In the genomic region with DNA sequence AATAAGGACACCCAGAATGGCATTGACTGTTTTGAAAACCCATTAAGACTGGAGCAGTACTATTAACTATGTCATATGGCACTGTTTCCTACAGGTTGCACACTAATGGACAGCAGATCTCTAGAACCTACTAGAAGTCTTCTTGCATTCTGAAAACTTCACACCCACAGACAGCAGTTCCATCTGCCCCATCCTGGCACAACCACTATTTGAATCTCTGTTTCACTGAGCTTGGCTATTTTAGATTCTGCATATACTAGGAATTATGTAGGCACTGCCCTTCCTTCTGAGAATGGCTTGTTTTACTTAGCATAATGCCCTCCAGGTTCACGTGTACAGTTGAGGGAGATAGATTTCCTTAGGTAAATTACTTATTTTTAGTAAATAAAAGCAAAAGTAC, we compare ENCODE assay signal across 17 mouse cellular contexts.
DNase-seq lines count a peak whose midpoint lies in the region.
"Had no signal": no experiment of that assay in that cellular context is flagged by ENCODE, and none has a peak within 500 bp of the region (broad histone marks: within the 10 kb centered on the region; RNA-seq: fewer than 3 reads in every experiment).

No protein-coding gene starts in this region.

- peak; percentile 9 for DNase-seq in layer of hippocampus, adult 11-12 months (ENCODE audit: low spot score)
- DNase-seq in layer of hippocampus, postnatal 25 days (ENCODE audit: extremely low spot score in 1 of 2, low spot score in 1 of 2) = no peak
- peak; percentile 13 for DNase-seq in right cerebral cortex, adult 18-20 months
- DNase-seq in right cerebral cortex, postnatal 14 days = no peak
- DNase-seq in left cerebral cortex, postnatal 36 days (ENCODE audit: low spot score in 2 of 2) = peak; percentile 25 to 29
- DNase-seq in right cerebral cortex, postnatal 36 days (ENCODE audit: low spot score in 2 of 2) = peak; percentile 4 to 40
- no peak for DNase-seq in cerebellum, adult 11 months
- no peak for DNase-seq in adrenal gland, postnatal 36 days
- DNase-seq: adrenal gland, adult 2 months; adrenal gland, postnatal 25 days; cerebellum, adult 18-20 months; cerebellum, adult 9-11 months; cerebellum, postnatal 36 days; forebrain, postnatal 0 days; gastrocnemius, postnatal 36 days; heart, adult 11 months; heart, postnatal 4 days had no signal

- intact Hi-C loops in left cerebral cortex, postnatal 36 days (cut with DNase I) = no loop called here

Comparison
In these comparisons a context has a peak if more than half of its experiments do, and no peak if none do; other contexts are left out.
1. DNase-seq: peak in layer of hippocampus, adult 11-12 months (single experiment), right cerebral cortex, adult 18-20 months (single experiment), left cerebral cortex, postnatal 36 days (2 of 2) and right cerebral cortex, postnatal 36 days (2 of 2); none in layer of hippocampus, postnatal 25 days (0 of 2), right cerebral cortex, postnatal 14 days (single experiment), cerebellum, adult 11 months (single experiment) and adrenal gland, postnatal 36 days (0 of 2).